Mouse (Mus musculus): ENCODE measurements around the gene Gm4836. TPM values are rescaled to one million over a fixed set of nuclear protein-coding genes. Genes with fewer than 3 reads are reported as not detected.
"Not testable (repeated sequence)": the region's sequence is repeated elsewhere in the genome, so short reads cannot be mapped to it uniquely, and the experiment has no call there.

The Gm4836 gene
- not detected for polyA plus RNA-seq (2012; fragmentation: generic; extraction: Trizol)
- long read RNA-seq, experiment 1 = 0 reads
- long read RNA-seq, experiment 2 = 0 reads

DNA sequence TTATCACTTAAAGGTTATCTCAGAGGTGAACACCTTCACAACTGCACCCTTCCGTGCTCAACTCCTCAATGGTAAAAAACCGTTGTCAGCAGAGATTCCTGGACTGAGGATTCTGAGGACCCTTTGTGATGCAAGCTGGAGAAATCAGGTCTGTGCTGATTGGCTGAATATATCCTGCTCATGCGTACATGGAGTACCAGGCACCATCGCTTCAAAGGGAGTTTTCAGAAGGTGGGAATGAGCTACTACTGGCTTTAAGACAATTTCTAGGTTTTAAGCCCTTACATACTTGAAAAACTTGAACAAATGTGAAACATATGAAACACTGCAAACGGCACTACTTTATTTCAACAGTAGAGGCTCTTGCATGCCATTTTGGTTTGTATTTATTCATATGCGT, at the start of gene Gm4836:
Gene Gm4836 (minus strand): TSS at position 101 of the 400 bp plus-strand sequence.
- H3K79me2 ChIP-seq (ENCODE audit: control insufficient read depth, insufficient read depth); H3K79me3 ChIP-seq (ENCODE audit: low read depth); H3ac ChIP-seq (ENCODE audit: control insufficient read depth, insufficient read length, low read depth); H3K27me3 ChIP-seq (ENCODE audit: control insufficient read depth, insufficient read depth, insufficient read length); H3K36me3 ChIP-seq (ENCODE audit: control insufficient read depth, insufficient read depth); H3K4me3 ChIP-seq (ENCODE audit: insufficient read depth, poor library complexity, severe bottlenecking): not testable (repeated sequence)

All from C2C12 (cell line).